Mouse (Mus musculus) myocyte (in vitro differentiated cells): Measurements from ENCODE around the gene Nmnat3.

Source experiments
- MYOG ChIP-seq, 3 experiments: IDR thresholded peaks; one replicate each; pipeline ENCODE4 v1.6.1; 2011; ENCODE audit warnings: control low read depth in 2 of 3, low read depth in 2 of 3, mild to moderate bottlenecking in 2 of 3; ENCODE audit not compliant: insufficient read length in 2 of 3, control insufficient read depth in 1 of 3, insufficient read depth in 1 of 3
- POLR2A ChIP-seq: IDR thresholded peaks from one replicate; pipeline ENCODE4 v1.6.1; 2011; ENCODE audit warnings: low read depth, mild to moderate bottlenecking, control low read depth, moderate library complexity; ENCODE audit not compliant: insufficient read length
- POLR2AphosphoS2 ChIP-seq: IDR thresholded peaks from one replicate; pipeline ENCODE4 v1.6.1; 2011; ENCODE audit warnings: low read depth, control low read depth; ENCODE audit not compliant: insufficient read length
- REST ChIP-seq: IDR thresholded peaks from one replicate; pipeline ENCODE4 v1.6.1; 2011; ENCODE audit warnings: mild to moderate bottlenecking, control low read depth, moderate library complexity; ENCODE audit not compliant: insufficient read depth, insufficient read length
- SRF ChIP-seq: IDR thresholded peaks from one replicate; pipeline ENCODE4 v1.6.1; 2011; ENCODE audit warnings: low read depth; ENCODE audit not compliant: control insufficient read depth, insufficient read length
- TCF12 ChIP-seq: IDR thresholded peaks from one replicate; pipeline ENCODE4 v1.6.1; 2011; ENCODE audit warnings: mild to moderate bottlenecking, control low read depth; ENCODE audit not compliant: poor library complexity, insufficient read depth, severe bottlenecking
- TCF3 ChIP-seq: IDR thresholded peaks from one replicate; pipeline ENCODE4 v1.6.1; 2011; ENCODE audit warnings: low read depth, control low read depth; ENCODE audit not compliant: insufficient read length

GRCm38 (mm10) chr9:98420666-98421065, 133.4 kb downstream of the Nmnat3 start:
- TF ChIP-seq POLR2A (no peak), SRF (no peak), TCF3 (no peak), TCF12 (no peak), MYOG (IDR thresholded peaks at IDR 0.05; ENCODE audit: control insufficient read depth in 1 of 3, insufficient read depth in 1 of 3, insufficient read length in 2 of 3, low read depth in 2 of 3) (no peak), REST (no peak), POLR2AphosphoS2 (no peak)
